Mouse (Mus musculus) urinary bladder, postnatal 10 days (tissue): ENCODE measurements around the gene Tent4a.

Experiments used
- DNase-seq: peaks from one replicate; pipeline ENCODE4 v3.0.0; 2022; ENCODE audit warnings: low spot score

The Tent4a gene

GRCm38 (mm10) chr13:69545019-69545418, 10.6 kb upstream of the Tent4a start:
- DNase-seq, result no peak

GRCm38 (mm10) chr13:69543595-69543994, 9.2 kb upstream of the Tent4a start:
- no peak for DNase-seq

GRCm38 (mm10) chr13:69542571-69543352, 8.3 kb upstream of the Tent4a start:
- DNase-seq, result no peak

- DNase-seq, result no peak
Measured at GRCm38 (mm10) chr13:69541776-69542175, 7.4 kb upstream of the Tent4a start.

GRCm38 (mm10) chr13:69541209-69541608, 6.8 kb upstream of the Tent4a start:
- DNase-seq, result no peak

- DNase-seq, result no peak
Measured at GRCm38 (mm10) chr13:69538327-69538726, 3.9 kb upstream of the Tent4a start.

GRCm38 (mm10) chr13:69537366-69537765, 2.9 kb upstream of the Tent4a start:
- no peak for DNase-seq

- no peak for DNase-seq
Measured at GRCm38 (mm10) chr13:69536021-69536420, 1.6 kb upstream of the Tent4a start.

- peak; percentile 93 for DNase-seq
Measured at GRCm38 (mm10) chr13:69534654-69535551, 486 bp upstream of the Tent4a start.

GRCm38 (mm10) chr13:69533405-69534333, 748 bp downstream of the Tent4a start, which contains the start of gene Nsun2:
Nsun2 (plus strand) TSS chr13:69533746.
- no peak for DNase-seq

- DNase-seq, result no peak
Measured at GRCm38 (mm10) chr13:69532893-69533404, 1.5 kb downstream of the Tent4a start.

- DNase-seq, result no peak
Measured at GRCm38 (mm10) chr13:69532101-69532892, 2.1 kb downstream of the Tent4a start.

- DNase-seq, result no peak
Measured at GRCm38 (mm10) chr13:69531431-69531830, 3.0 kb downstream of the Tent4a start.

GRCm38 (mm10) chr13:69530951-69531350, 3.5 kb downstream of the Tent4a start:
- no peak for DNase-seq

GRCm38 (mm10) chr13:69530156-69530555, 4.3 kb downstream of the Tent4a start:
- no peak for DNase-seq

- DNase-seq, result no peak
Measured at GRCm38 (mm10) chr13:69528531-69528930, 5.9 kb downstream of the Tent4a start.

- no peak for DNase-seq
Measured at GRCm38 (mm10) chr13:69525867-69526266, 8.6 kb downstream of the Tent4a start.

GRCm38 (mm10) chr13:69524158-69524530, 10.3 kb downstream of the Tent4a start:
- no peak for DNase-seq

- no peak for DNase-seq
Measured at GRCm38 (mm10) chr13:69523444-69524157, 10.8 kb downstream of the Tent4a start.

GRCm38 (mm10) chr13:69522161-69522791, 12.1 kb downstream of the Tent4a start:
- no peak for DNase-seq
